Mouse (Mus musculus): Measurements from ENCODE around the gene Smarcc2. TPM values are rescaled to one million over a fixed set of nuclear protein-coding genes. Genes with fewer than 3 reads are reported as not detected.
"Not testable (repeated sequence)": the region's sequence is repeated elsewhere in the genome, so short reads cannot be mapped to it uniquely, and the experiment has no call there.

Gene Smarcc2
- total RNA-seq, 2 experiments from 2014 or later = 46.5 to 53.2 TPM

- DNase-seq = no peak
- intact Hi-C loops (cut with DNase I) = loop anchor here (5.0 kb wide), 1 partner anchor 37 kb away; the partner anchor contains the start of gene Esyt1
- peak overlapping the region; percentile 98 for H3K4me3 ChIP-seq
These were observed 31.2 kb downstream of the Smarcc2 start for GRCm38 (mm10) chr10:128490232-128490631.

GRCm38 (mm10) chr10:128490912-128491311 is 31.9 kb downstream of the Smarcc2 start:
- H3K27ac ChIP-seq = peak overlapping the region; percentile 100
- DNase-seq = no peak
- intact Hi-C loops (cut with DNase I) = loop anchor here (5.0 kb wide), 1 partner anchor 36 kb away; the partner anchor contains the start of gene Esyt1

More at GRCm38 (mm10) chr10:128490232-128490631, 31.2 kb downstream of the Smarcc2 start:
- peak overlapping the region; percentile 100 for H3K27ac ChIP-seq
- no peak for TF ChIP-seq CTCF (IDR thresholded peaks at IDR 0.05)

GRCm38 (mm10) chr10:128491495-128491894 is 32.4 kb downstream of the Smarcc2 start:
- peak overlapping the region; percentile 100 for H3K27ac ChIP-seq
- no peak for DNase-seq
- no peak for TF ChIP-seq CTCF (IDR thresholded peaks at IDR 0.05)
- peak overlapping the region; percentile 98 for H3K4me3 ChIP-seq
- intact Hi-C loops (cut with DNase I) = loop anchor here (5.0 kb wide), 1 partner anchor 36 kb away; the partner anchor contains the start of gene Esyt1

More at GRCm38 (mm10) chr10:128490912-128491311, 31.9 kb downstream of the Smarcc2 start:
- TF ChIP-seq CTCF (IDR thresholded peaks at IDR 0.05) = no peak
- H3K4me3 ChIP-seq = peak overlapping the region; percentile 98

DNA sequence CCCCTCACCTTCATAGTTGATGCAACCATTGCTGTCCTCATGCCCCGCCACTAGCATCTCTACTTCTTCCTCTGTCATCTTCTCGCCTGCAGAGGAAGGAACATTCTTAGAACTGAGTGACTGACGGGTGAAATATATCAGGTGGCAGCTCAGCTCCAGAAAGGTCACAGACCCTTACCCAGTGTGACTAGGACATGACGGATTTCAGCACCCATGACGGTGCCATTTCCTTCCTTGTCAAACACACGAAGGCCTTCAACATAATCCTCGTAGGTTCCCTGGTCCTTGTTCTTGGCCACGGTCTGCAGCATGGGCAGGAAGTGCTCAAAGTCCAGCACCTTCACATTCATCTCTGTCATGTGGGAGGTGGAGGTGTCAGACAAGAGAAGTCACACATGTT is 33.0 kb downstream of the Smarcc2 start:
- peak overlapping the region; percentile 100 for H3K27ac ChIP-seq
- peak overlapping the region; percentile 98 for H3K4me3 ChIP-seq
- DNase-seq = not testable (repeated sequence)
- intact Hi-C loops (cut with DNase I) = loop anchor here (2.0 to 5.0 kb wide), 2 partner anchors 31 to 35 kb away; partner anchors contain the start of gene Esyt1

- intact Hi-C loops (cut with DNase I) = loop anchor here (2.0 to 5.0 kb wide), 2 partner anchors 32 to 35 kb away; partner anchors contain the start of gene Esyt1
- TF ChIP-seq CTCF (IDR thresholded peaks at IDR 0.05) = no peak
- Histone ChIP-seq H3K27ac (peak overlapping the region; percentile 100), H3K4me3 (peak overlapping the region; percentile 98)
- peak; percentile 75 for DNase-seq
These were observed 33.7 kb downstream of the Smarcc2 start for GRCm38 (mm10) chr10:128492633-128493311.

GRCm38 (mm10) chr10:128493319-128493694 is 34.3 kb downstream of the Smarcc2 start:
- H3K4me3 ChIP-seq = peak overlapping the region; percentile 98
- no peak for DNase-seq
- no peak for TF ChIP-seq CTCF (IDR thresholded peaks at IDR 0.05)
- peak overlapping the region; percentile 100 for H3K27ac ChIP-seq
- intact Hi-C loops (cut with DNase I) = loop anchor here (2.0 to 5.0 kb wide), 2 partner anchors 33 to 34 kb away; partner anchors contain the start of gene Esyt1

GRCm38 (mm10) chr10:128493695-128494666 is 34.9 kb downstream of the Smarcc2 start, which contains the start of gene Myl6:
Gene Myl6, minus strand, starts transcription at chr10:128494145.
- TF ChIP-seq CTCF (IDR thresholded peaks at IDR 0.05) = peak; percentile 75
- intact Hi-C loops (cut with DNase I) = loop anchor here (2.0 to 5.0 kb wide), 2 partner anchors 33 kb away; partner anchors contain the start of gene Esyt1
- H3K4me3 ChIP-seq = peak within 1 kb of the TSS; percentile 98
- H3K27ac ChIP-seq = peak within 1 kb of the TSS; percentile 100
- peak; percentile 99 for DNase-seq

GRCm38 (mm10) chr10:128494667-128495245 is 35.7 kb downstream of the Smarcc2 start:
- DNase-seq = no peak
- intact Hi-C loops (cut with DNase I) = loop anchor here (5.0 kb wide), 1 partner anchor 33 kb away; the partner anchor contains the start of gene Esyt1
- TF ChIP-seq CTCF (IDR thresholded peaks at IDR 0.05) = no peak
- H3K4me3 ChIP-seq = peak overlapping the region; percentile 98
- peak overlapping the region; percentile 100 for H3K27ac ChIP-seq

- intact Hi-C loops (cut with DNase I) = no loop called here
- DNase-seq = no peak
- peak; percentile 7; the same call in 1 of the 2 replicates for TF ChIP-seq CTCF (IDR thresholded peaks at IDR 0.05)
- peak overlapping the region; percentile 98 for H3K4me3 ChIP-seq
- peak overlapping the region; percentile 100 for H3K27ac ChIP-seq
These were observed 36.2 kb downstream of the Smarcc2 start for GRCm38 (mm10) chr10:128495270-128495669.

DNA sequence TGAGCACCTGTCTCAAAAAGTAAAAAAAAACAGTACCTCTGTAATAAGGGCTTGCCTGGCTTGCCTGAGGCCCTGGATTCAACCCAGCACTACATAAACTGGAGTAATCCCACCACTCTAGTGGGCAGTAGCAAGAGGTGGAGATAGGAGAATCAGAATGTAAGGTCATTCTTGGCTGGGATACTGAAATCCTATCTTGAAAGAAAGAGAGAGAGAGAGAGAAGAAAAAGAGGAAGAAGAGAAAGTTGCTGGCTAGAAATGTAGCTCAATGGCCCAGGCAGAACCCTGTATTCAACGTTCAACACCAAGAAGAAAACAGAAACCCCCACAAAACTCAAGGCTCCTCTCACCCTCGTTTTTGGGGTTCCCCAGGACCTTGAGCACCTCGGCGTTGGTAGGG is 36.9 kb downstream of the Smarcc2 start:
- Histone ChIP-seq H3K4me3 (no peak overlapping the region), H3K27ac (peak overlapping the region; percentile 46)
- no peak for TF ChIP-seq CTCF (IDR thresholded peaks at IDR 0.05)
- no peak for DNase-seq
- intact Hi-C loops (cut with DNase I) = loop anchor here (2.0 kb wide), 1 partner anchor 51 kb away; the partner anchor contains the start of gene Zc3h10

DNA sequence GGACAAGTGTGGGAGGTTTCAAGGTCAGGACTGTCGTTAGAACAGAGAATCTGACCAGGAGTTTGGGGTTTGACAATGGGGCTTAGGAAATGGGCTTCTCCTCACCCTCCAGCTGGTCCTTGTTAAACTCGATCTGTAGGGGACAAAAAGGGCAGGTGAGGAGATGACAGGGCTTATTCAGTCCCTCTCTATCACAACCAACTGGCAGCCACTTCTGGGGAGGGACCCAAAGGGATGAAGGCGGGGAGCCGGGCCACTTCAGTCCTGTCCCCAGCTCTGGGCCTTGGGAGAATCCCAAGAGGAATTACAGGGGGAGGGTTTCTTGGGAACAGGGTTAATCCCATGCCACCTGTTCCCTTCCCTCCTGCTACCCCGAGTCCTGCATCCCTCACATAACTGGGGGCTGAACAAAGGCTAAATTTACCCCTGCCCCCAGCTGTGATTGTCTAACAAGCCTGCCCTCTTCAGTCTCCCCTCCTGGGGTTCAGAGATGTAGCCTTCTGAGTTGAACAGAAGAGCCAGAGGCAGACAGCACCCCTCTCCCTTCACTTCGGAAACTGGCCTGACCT is 37.5 kb downstream of the Smarcc2 start:
- TF ChIP-seq CTCF (IDR thresholded peaks at IDR 0.05) = no peak
- peak overlapping the region; percentile 46 for H3K27ac ChIP-seq
- intact Hi-C loops (cut with DNase I) = loop anchor here (2.0 kb wide), 1 partner anchor 50 kb away; the partner anchor contains the start of gene Zc3h10
- no peak for DNase-seq
- H3K4me3 ChIP-seq = no peak overlapping the region
